Mouse (Mus musculus) intestine, postnatal 0 days (tissue): Measurements from ENCODE around the gene Cenpa. TPM values are rescaled to one million over a fixed set of nuclear protein-coding genes. Genes with fewer than 3 reads are reported as not detected.

Experiments used
- ATAC-seq: fragments of 200-750 bp; cut with Nextera tagmentation; 2 replicates; pipeline ENCODE4 v1.8.0; 2017; ENCODE audit warnings: mild to moderate bottlenecking, moderate TSS enrichment, moderate library complexity
- H3K27ac ChIP-seq: fragments of 300-500 bp; sonication (generic); 2 replicates; pipeline ENCODE4 v1.5.1; 2014; ENCODE audit warnings: mild to moderate bottlenecking, low read depth, low read length, moderate library complexity
- H3K27me3 ChIP-seq: fragments of 300-500 bp; sonication (generic); replicated peaks from 2 replicates; pipeline ENCODE4 v1.6.1; 2014; ENCODE audit warnings: low read length, mixed read lengths; ENCODE audit not compliant: control insufficient read depth, insufficient read depth
- H3K36me3 ChIP-seq: fragments of 300-500 bp; sonication (generic); 2 replicates; pipeline ENCODE4 v1.6.1; 2014; ENCODE audit warnings: mild to moderate bottlenecking, moderate library complexity; ENCODE audit not compliant: control insufficient read depth, insufficient read depth
- H3K4me1 ChIP-seq: fragments of 300-500 bp; sonication (generic); replicated peaks from 2 replicates; pipeline ENCODE4 v1.6.1; 2014; ENCODE audit warnings: antibody characterized with exemption, low read length, mixed read lengths; ENCODE audit not compliant: control insufficient read depth, insufficient read depth
- H3K4me2 ChIP-seq: fragments of 300-500 bp; sonication (generic); replicated peaks from 2 replicates; pipeline ENCODE4 v1.6.1; 2014; ENCODE audit warnings: low read depth, mild to moderate bottlenecking, moderate library complexity
- H3K4me3 ChIP-seq: fragments of 300-500 bp; sonication (generic); 2 replicates; pipeline ENCODE4 v1.5.1; 2014; ENCODE audit warnings: low read depth, low read length
- H3K9ac ChIP-seq: fragments of 300-500 bp; sonication (generic); 2 replicates; pipeline ENCODE4 v1.6.1; 2014; ENCODE audit warnings: mild to moderate bottlenecking, low read depth, low read length
- H3K9me3 ChIP-seq: fragments of 300-500 bp; sonication (generic); 2 replicates; pipeline ENCODE4 v1.6.1; 2016; ENCODE audit warnings: mixed run types; ENCODE audit not compliant: control insufficient read depth
- CTCF ChIP-seq: sonication (generic); IDR thresholded peaks from 2 replicates; pipeline ENCODE4 v1.5.1; 2016; ENCODE audit warnings: low read depth, mild to moderate bottlenecking, control low read depth, antibody characterized with exemption, moderate library complexity
- WGBS: fragments of 180-500 bp; shearing (Covaris S2); extraction: QIAGEN DNeasy Blood & Tissue Kit; methylation state at CpG from one replicate; pipeline ENCODE4 v1.1.7; 2014; 5-methylcytosine and 5-hydroxymethylcytosine counted together
- polyA plus RNA-seq: library from polyadenylated mRNA; unstranded; fragments of >200 nt; fragmentation: Nextera tagmentation; extraction: Ambion mirVana; gene quantifications from 2 replicates; pipeline ENCODE4 v1.2.1, GENCODE M21; 2015

Cenpa gene
- polyA plus RNA-seq, 1 experiment from 2014 or later = 79.2 TPM

- H3K9ac ChIP-seq = no peak overlapping the region
- no peaks in the 10 kb centered on the region for H3K9me3 ChIP-seq
- 96% methylated on average over 9 of the region's 9 CpGs for WGBS
- H3K4me3 ChIP-seq = no peak overlapping the region
- H3K4me2 ChIP-seq = no peak overlapping the region
- no peaks in the 10 kb centered on the region; the same call in 1 of the 2 replicates for H3K36me3 ChIP-seq
- TF ChIP-seq CTCF = no peak
- no peak for ATAC-seq
- H3K27me3 ChIP-seq = peaks cover 28% of the 10 kb centered on the region
- no peak overlapping the region for H3K27ac ChIP-seq
- H3K4me1 ChIP-seq = peaks cover 4% of the 10 kb centered on the region; the same call in 1 of the 2 replicates
These were observed 45.3 kb upstream of the Cenpa start for GRCm38 (mm10) chr5:30621211-30621790.

GRCm38 (mm10) chr5:30621844-30622176 is 44.8 kb upstream of the Cenpa start:
- WGBS = 61% methylated on average over 22 of the region's 22 CpGs
- no peak overlapping the region for H3K9ac ChIP-seq
- TF ChIP-seq CTCF = no peak

GRCm38 (mm10) chr5:30622177-30622840 is 44.3 kb upstream of the Cenpa start:
- H3K27me3 ChIP-seq = peaks cover 28% of the 10 kb centered on the region
- H3K9ac ChIP-seq = no peak overlapping the region
- H3K9me3 ChIP-seq = no peaks in the 10 kb centered on the region
- peak; percentile 27 for TF ChIP-seq CTCF
- peaks cover 4% of the 10 kb centered on the region; the same call in 1 of the 2 replicates for H3K4me1 ChIP-seq
- no peak overlapping the region for H3K27ac ChIP-seq
- peak overlapping the region; percentile 54 for H3K4me2 ChIP-seq
- WGBS = 16% methylated on average over 67 of the region's 69 CpGs
- no peak for ATAC-seq
- no peaks in the 10 kb centered on the region; the same call in 1 of the 2 replicates for H3K36me3 ChIP-seq
- peak overlapping the region; percentile 34 for H3K4me3 ChIP-seq

More at GRCm38 (mm10) chr5:30621844-30622176, 44.8 kb upstream of the Cenpa start:
- Histone ChIP-seq H3K27me3 (peaks cover 28% of the 10 kb centered on the region), H3K4me1 (peaks cover 4% of the 10 kb centered on the region; the same call in 1 of the 2 replicates), H3K4me3 (no peak overlapping the region), H3K27ac (no peak overlapping the region), H3K36me3 (no peaks in the 10 kb centered on the region; the same call in 1 of the 2 replicates), H3K4me2 (0 out of 2 replicates have a peak overlapping the region, but pooled peaks have one; percentile 54), H3K9me3 (no peaks in the 10 kb centered on the region)
- no peak for ATAC-seq

GRCm38 (mm10) chr5:30622841-30623185 is 43.8 kb upstream of the Cenpa start:
- no peak for ATAC-seq
- TF ChIP-seq CTCF = no peak
- 10% methylated on average over 10 of the region's 10 CpGs for WGBS

GRCm38 (mm10) chr5:30623380-30623779 is 43.2 kb upstream of the Cenpa start:
- TF ChIP-seq CTCF = no peak
- Histone ChIP-seq H3K9ac (no peak overlapping the region), H3K36me3 (no peaks in the 10 kb centered on the region; the same call in 1 of the 2 replicates), H3K4me1 (peaks cover 4% of the 10 kb centered on the region; the same call in 1 of the 2 replicates), H3K4me3 (no peak overlapping the region), H3K27me3 (peaks cover 28% of the 10 kb centered on the region), H3K27ac (no peak overlapping the region), H3K4me2 (no peak overlapping the region), H3K9me3 (no peaks in the 10 kb centered on the region)
- ATAC-seq = no peak
- 89% methylated on average over 2 of the region's 2 CpGs for WGBS

More at GRCm38 (mm10) chr5:30622841-30623185, 43.8 kb upstream of the Cenpa start:
- Histone ChIP-seq H3K4me3 (peak overlapping the region; percentile 34), H3K4me1 (peaks cover 4% of the 10 kb centered on the region; the same call in 1 of the 2 replicates), H3K27me3 (peaks cover 28% of the 10 kb centered on the region), H3K27ac (no peak overlapping the region), H3K36me3 (no peaks in the 10 kb centered on the region; the same call in 1 of the 2 replicates), H3K9me3 (no peaks in the 10 kb centered on the region), H3K4me2 (peak overlapping the region; percentile 54), H3K9ac (no peak overlapping the region)

- TF ChIP-seq CTCF = no peak
- WGBS = 61% methylated on average over 1 of the region's 1 CpGs
- H3K4me2 ChIP-seq = no peak overlapping the region
These were observed 42.3 kb upstream of the Cenpa start for GRCm38 (mm10) chr5:30624311-30624710.

More at GRCm38 (mm10) chr5:30624311-30624710, 42.3 kb upstream of the Cenpa start:
- Histone ChIP-seq H3K9ac (no peak overlapping the region), H3K4me1 (peaks cover 4% of the 10 kb centered on the region; the same call in 1 of the 2 replicates), H3K27ac (no peak overlapping the region), H3K27me3 (peaks cover 28% of the 10 kb centered on the region), H3K9me3 (no peaks in the 10 kb centered on the region), H3K4me3 (no peak overlapping the region), H3K36me3 (no peaks in the 10 kb centered on the region; the same call in 1 of the 2 replicates)
- no peak for ATAC-seq
